Mouse (Mus musculus) intestine, embryonic 15.5 days (tissue): ENCODE measurements around the gene Vmn2r2. TPM values are rescaled to one million over a fixed set of nuclear protein-coding genes. Genes with fewer than 3 reads are reported as not detected.

Source experiments
- ATAC-seq: fragments of 200-750 bp; cut with Nextera tagmentation; 2 replicates; pipeline ENCODE4 v1.8.0; 2017; ENCODE audit warnings: moderate TSS enrichment, moderate library complexity
- H3K27ac ChIP-seq: fragments of 300-500 bp; sonication (generic); 2 replicates; pipeline ENCODE4 v1.5.1; 2015; ENCODE audit warnings: mild to moderate bottlenecking, inconsistent platforms
- H3K27me3 ChIP-seq: fragments of 300-500 bp; sonication (generic); replicated peaks from 2 replicates; pipeline ENCODE4 v1.6.1; 2015; ENCODE audit warnings: inconsistent platforms
- H3K36me3 ChIP-seq: fragments of 300-500 bp; sonication (generic); 2 replicates; pipeline ENCODE4 v1.6.1; 2015; ENCODE audit warnings: inconsistent platforms
- H3K4me1 ChIP-seq: fragments of 300-500 bp; sonication (generic); replicated peaks from 2 replicates; pipeline ENCODE4 v1.6.1; 2015; ENCODE audit warnings: inconsistent platforms
- H3K4me2 ChIP-seq: fragments of 300-500 bp; sonication (generic); replicated peaks from 2 replicates; pipeline ENCODE4 v1.6.1; 2015; ENCODE audit warnings: mild to moderate bottlenecking, inconsistent platforms
- H3K4me3 ChIP-seq: fragments of 300-500 bp; sonication (generic); replicated peaks from 2 replicates; pipeline ENCODE4 v1.5.1; 2015; ENCODE audit warnings: inconsistent platforms
- H3K9ac ChIP-seq: fragments of 300-500 bp; sonication (generic); 2 replicates; pipeline ENCODE4 v1.6.1; 2015; ENCODE audit warnings: inconsistent platforms
- H3K9me3 ChIP-seq: fragments of 300-500 bp; sonication (generic); 2 replicates; pipeline ENCODE4 v1.6.1; 2016; ENCODE audit warnings: inconsistent platforms
- WGBS: fragments of 180-500 bp; shearing (Covaris S2); methylation state at CpG from one replicate; pipeline ENCODE4 v1.1.7; 2015; 5-methylcytosine and 5-hydroxymethylcytosine counted together
- polyA plus RNA-seq: library from polyadenylated mRNA; unstranded; fragments of >200 nt; fragmentation: Nextera tagmentation; extraction: Ambion mirVana; gene quantifications from 2 replicates; pipeline ENCODE4 v1.2.1, GENCODE M21; 2015

Gene Vmn2r2
- not detected in 2 replicates for polyA plus RNA-seq

GRCm38 (mm10) chr3:64141878-64142508 is at the start of gene Vmn2r2:
Gene Vmn2r2, minus strand, starts transcription at chr3:64141928.
- Histone ChIP-seq H3K4me2 (no peak within 1 kb of the TSS), H3K27me3 (no peaks in the 10 kb centered on the region), H3K9ac (no peak within 1 kb of the TSS), H3K4me3 (no peak within 1 kb of the TSS), H3K27ac (no peak within 1 kb of the TSS), H3K4me1 (no peaks in the 10 kb centered on the region), H3K9me3 (no peaks in the 10 kb centered on the region), H3K36me3 (no peaks in the 10 kb centered on the region)
- no peak for ATAC-seq
- 84% methylated on average over 2 of the region's 2 CpGs for WGBS

DNA sequence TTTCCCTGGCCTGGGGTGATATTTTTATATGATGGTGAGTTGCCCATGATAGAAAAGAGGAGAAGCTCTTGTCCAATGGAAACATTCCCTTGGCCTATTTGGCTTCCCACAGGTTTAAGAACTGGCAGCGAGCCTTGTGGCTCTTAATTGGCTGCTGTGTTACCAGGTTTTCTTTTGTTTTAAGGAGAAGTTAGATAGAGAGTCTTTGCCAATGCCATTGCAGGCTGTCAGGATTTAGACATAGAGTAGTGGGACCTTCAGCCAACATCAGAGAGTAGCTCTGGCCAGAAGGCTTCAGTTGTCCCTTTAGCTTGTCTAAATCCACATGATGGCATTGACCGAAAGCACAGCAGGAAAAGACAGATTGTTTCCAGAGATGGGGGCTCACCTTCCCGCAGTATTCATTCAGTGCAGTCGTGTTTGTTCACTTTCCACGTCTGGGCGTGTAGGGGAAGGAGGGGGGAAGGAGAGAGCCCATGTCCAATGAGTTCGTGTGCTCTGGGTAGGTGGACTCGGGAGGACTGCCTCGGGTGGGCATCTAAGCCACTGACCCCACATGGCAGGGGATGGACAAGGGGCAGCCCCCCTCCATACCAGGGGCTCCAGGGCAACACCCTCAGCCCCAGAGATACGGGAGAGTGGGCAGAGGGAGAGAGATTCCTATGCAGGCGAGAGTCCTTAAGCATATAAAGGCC is 28.2 kb downstream of the Vmn2r2 start:
- no peaks in the 10 kb centered on the region for H3K36me3 ChIP-seq
- H3K27me3 ChIP-seq, result no peaks in the 10 kb centered on the region
- no peaks in the 10 kb centered on the region for H3K9me3 ChIP-seq
- no peaks in the 10 kb centered on the region for H3K4me1 ChIP-seq
- no peak overlapping the region for H3K4me2 ChIP-seq
- H3K9ac ChIP-seq, result no peak overlapping the region
- no peak for ATAC-seq
- no peak overlapping the region for H3K27ac ChIP-seq
- WGBS, result 90% methylated on average over 11 of the region's 11 CpGs
- no peak overlapping the region for H3K4me3 ChIP-seq

DNA sequence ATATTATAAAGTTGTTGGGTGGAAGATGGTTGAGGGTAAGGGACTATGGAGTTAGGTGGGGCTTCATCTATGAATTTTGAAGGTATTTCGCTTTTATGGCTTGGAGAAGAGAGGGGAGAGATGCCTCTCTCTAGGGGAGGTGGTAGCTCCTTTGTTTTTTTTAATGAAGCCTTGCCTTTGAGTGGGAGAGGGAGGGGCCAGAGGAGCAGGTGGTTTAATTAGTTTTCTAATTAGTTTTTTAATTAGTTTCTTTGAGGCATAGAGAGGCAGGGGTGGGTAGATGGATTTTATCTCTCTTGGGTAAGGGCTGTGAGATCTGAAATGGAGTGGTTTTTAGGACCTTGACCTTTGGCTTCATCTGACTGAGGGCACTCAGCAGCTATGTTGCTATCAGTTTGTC is 29.0 kb downstream of the Vmn2r2 start:
- no peak for ATAC-seq
- Histone ChIP-seq H3K27ac (no peak overlapping the region), H3K4me3 (no peak overlapping the region), H3K4me1 (no peaks in the 10 kb centered on the region), H3K9me3 (no peaks in the 10 kb centered on the region), H3K36me3 (no peaks in the 10 kb centered on the region), H3K4me2 (no peak overlapping the region), H3K9ac (no peak overlapping the region), H3K27me3 (no peaks in the 10 kb centered on the region)
- WGBS, result 87% methylated on average over 1 of the region's 1 CpGs

- no peak for ATAC-seq
- H3K9me3 ChIP-seq, result no peaks in the 10 kb centered on the region
- H3K27me3 ChIP-seq, result no peaks in the 10 kb centered on the region
- no peak within 1 kb of the TSS for H3K9ac ChIP-seq
- no peak within 1 kb of the TSS for H3K4me2 ChIP-seq
- H3K4me3 ChIP-seq, result no peak within 1 kb of the TSS
- no peak within 1 kb of the TSS for H3K27ac ChIP-seq
- WGBS, result 85% methylated on average over 4 of the region's 4 CpGs
- no peaks in the 10 kb centered on the region for H3K36me3 ChIP-seq
- H3K4me1 ChIP-seq, result no peaks in the 10 kb centered on the region
Observed at GRCm38 (mm10) chr3:64081247-64081646, 60.5 kb downstream of the Vmn2r2 start, which contains the start of gene Vmn2r1. Gene Vmn2r1, plus strand, starts transcription at chr3:64081547.

Other genes starting within 250 kb of the Vmn2r2 start
- 6.8 and 6.9 TPM in 2 replicates for gene Plch1, start 242.5 kb downstream of the Vmn2r2 start, polyA plus RNA-seq
- 5.0 and 6.1 TPM in 2 replicates for gene E130311K13Rik, start 212.5 kb downstream of the Vmn2r2 start, polyA plus RNA-seq
- gene Slc33a1, start 177.2 kb downstream of the Vmn2r2 start, polyA plus RNA-seq, result 24.0 TPM in 2 replicates
- 37.3 and 42.6 TPM in 2 replicates for gene Gmps, start 165.8 kb downstream of the Vmn2r2 start, polyA plus RNA-seq
- 0.03 TPM in 2 replicates for gene Vmn2r1, start 60.4 kb downstream of the Vmn2r2 start, polyA plus RNA-seq
- 0.03 TPM in 1 of 2 replicates, not detected in the other for gene Vmn2r3, start 147.8 kb upstream of the Vmn2r2 start, polyA plus RNA-seq